Mouse (Mus musculus) MEL (cell line): ENCODE measurements around the gene Fam169a.

Source experiments
- CTCF ChIP-seq, 3 experiments: IDR thresholded peaks in 2 of 3; conservative IDR thresholded peaks in 1 of 3; 2 replicates each; pipeline ENCODE4 v1.5.1; 2011 to 2012; ENCODE audit warnings: low read length in 3 of 3, low read depth in 2 of 3, mild to moderate bottlenecking in 2 of 3, improper control_type of control experiment in 1 of 3, inconsistent platforms in 1 of 3, mixed read lengths in 1 of 3, moderate library complexity in 1 of 3; ENCODE audit not compliant: control insufficient read depth in 1 of 3, insufficient read depth in 1 of 3, poor library complexity in 1 of 3, severe bottlenecking in 1 of 3
- EP300 ChIP-seq, 2 experiments: IDR thresholded peaks; 2 replicates each; pipeline ENCODE4 v1.6.1; 2011; ENCODE audit warnings: improper control_type of control experiment in 2 of 2, low read length in 2 of 2, low read depth in 1 of 2, mild to moderate bottlenecking in 1 of 2
- MAFK ChIP-seq: IDR thresholded peaks from 2 replicates; pipeline ENCODE4 v1.6.1; 2011; ENCODE audit warnings: low read depth, mild to moderate bottlenecking, low read length, improper control_type of control experiment, borderline replicate concordance
- MXI1 ChIP-seq: IDR thresholded peaks from 2 replicates; pipeline ENCODE4 v1.6.1; 2011; ENCODE audit warnings: mild to moderate bottlenecking, low read depth, low read length, improper control_type of control experiment

GRCm38 (mm10) chr13:97137466-97138400 lies 70.6 kb downstream of the Fam169a start, which contains the start of the genes Gfm2 and Nsa2:
- TF ChIP-seq CTCF (IDR thresholded peaks at IDR 0.05 in 2 of 3, conservative IDR thresholded peaks at IDR 0.05 in 1 of 3; ENCODE audit: control insufficient read depth in 1 of 3, insufficient read depth in 1 of 3, low read depth in 2 of 3, low read length in 3 of 3, poor library complexity in 1 of 3, severe bottlenecking in 1 of 3) (no peak), EP300 (IDR thresholded peaks at IDR 0.05; ENCODE audit: low read depth in 1 of 2, low read length in 2 of 2) (0 out of 4 replicates have a peak, but pooled peaks of 1 of the 2 experiments have one; percentile 11), MXI1 (peak; percentile 86), MAFK (no peak)
